ENCODE assay signal across 10 mouse cellular contexts in the genomic region with DNA sequence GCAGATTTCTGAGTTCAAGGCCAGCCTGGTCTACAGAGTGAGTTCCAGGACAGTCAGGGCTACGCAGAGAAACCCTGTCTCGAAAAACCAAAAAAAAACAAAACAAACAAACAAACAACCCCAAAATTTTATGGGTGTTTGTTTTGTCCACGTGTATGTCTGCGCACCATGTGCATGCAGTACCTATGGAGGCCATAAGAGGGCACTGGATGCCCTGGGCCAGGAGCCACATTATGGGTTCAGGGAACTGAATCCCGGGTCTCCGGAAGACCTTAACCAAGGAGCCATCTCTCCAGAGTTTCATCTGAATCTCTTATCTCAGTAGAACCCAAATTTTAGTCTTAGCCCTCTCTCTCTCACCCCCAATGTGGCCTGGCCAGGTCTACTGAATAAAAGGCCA. TPM values are rescaled to one million over a fixed set of nuclear protein-coding genes. Genes with fewer than 3 reads are reported as not detected.
DNase-seq lines count a peak whose midpoint lies in the region; ATAC-seq and TF ChIP-seq lines count a peak whose summit lies in the region.
"Had no signal": no experiment of that assay in that cellular context is flagged by ENCODE, and none has a peak within 500 bp of the region (broad histone marks: within the 10 kb centered on the region; RNA-seq: fewer than 3 reads in every experiment).

No protein-coding gene starts in this region.

- no peak overlapping the region for H3K4me2 ChIP-seq in kidney, embryonic 15.5 days
- 0 out of 2 replicates have a peak overlapping the region, but pooled peaks have one; percentile 19 for H3K4me2 ChIP-seq in liver, embryonic 16.5 days (ENCODE audit: low read depth, low read length)
- no peak overlapping the region for H3K4me2 ChIP-seq in forebrain, embryonic 12.5 days
- no peak overlapping the region for H3K4me2 ChIP-seq in midbrain, embryonic 11.5 days

- 85% methylated on average over 6 of the region's 6 CpGs for WGBS in kidney, embryonic 15.5 days
- WGBS in liver, embryonic 16.5 days (ENCODE audit: insufficient replicate concordance), result 65% methylated on average over 6 of the region's 6 CpGs
- WGBS in forebrain, embryonic 12.5 days, result 84% methylated on average over 6 of the region's 6 CpGs
- WGBS in midbrain, embryonic 11.5 days, result 79% methylated on average over 6 of the region's 6 CpGs

- no peak overlapping the region for H3K4me3 ChIP-seq in kidney, embryonic 15.5 days (replicated peaks)
- no peak overlapping the region for H3K4me3 ChIP-seq in E14TG2a.4 (replicated peaks; ENCODE audit: low read length)
- no peak overlapping the region for H3K4me3 ChIP-seq in bone marrow macrophage, adult 2 months (ENCODE audit: insufficient read depth, low read length)
- H3K4me3 ChIP-seq in liver, embryonic 16.5 days (ENCODE audit: low read depth, low read length), result no peak overlapping the region
- no peak overlapping the region for H3K4me3 ChIP-seq in forebrain, embryonic 12.5 days (replicated peaks)
- no peak overlapping the region for H3K4me3 ChIP-seq in midbrain, embryonic 11.5 days (ENCODE audit: low read depth, low read length)

- no peaks in the 10 kb centered on the region for H3K4me1 ChIP-seq in kidney, embryonic 15.5 days
- H3K4me1 ChIP-seq in E14TG2a.4 (replicated peaks; ENCODE audit: low read depth, low read length), result peaks cover 53% of the 10 kb centered on the region
- no peaks in the 10 kb centered on the region for H3K4me1 ChIP-seq in bone marrow macrophage, adult 2 months (ENCODE audit: control insufficient read depth, insufficient read depth, low read length)
- H3K4me1 ChIP-seq in liver, embryonic 16.5 days (ENCODE audit: control insufficient read depth, low read depth, low read length), result peaks cover 16% of the 10 kb centered on the region
- no peaks in the 10 kb centered on the region for H3K4me1 ChIP-seq in forebrain, embryonic 12.5 days
- no peaks in the 10 kb centered on the region for H3K4me1 ChIP-seq in midbrain, embryonic 11.5 days (ENCODE audit: control insufficient read depth, insufficient read depth, low read length)

- TF ChIP-seq CTCF in E14TG2a.4 (conservative IDR thresholded peaks at IDR 0.05; ENCODE audit: low read length), result peak; percentile 92
- TF ChIP-seq CTCF in bone marrow macrophage, adult 2 months (IDR thresholded peaks at IDR 0.05; ENCODE audit: low read depth, low read length), result peak; percentile 55

- peak; percentile 20 for DNase-seq in kidney, postnatal 10 days
- no peak for DNase-seq in midbrain, embryonic 11.5 days (ENCODE audit: low spot score, missing footprints)
- DNase-seq in right cerebral cortex, postnatal 14 days, result no peak
- DNase-seq: heart, postnatal 14 days; layer of hippocampus, adult 9-11 months had no signal

- H3K27ac ChIP-seq in kidney, embryonic 15.5 days, result no peak overlapping the region
- H3K27ac ChIP-seq in bone marrow macrophage, adult 2 months (ENCODE audit: insufficient read depth, low read depth, low read length), result no peak overlapping the region
- H3K27ac ChIP-seq in liver, embryonic 16.5 days (ENCODE audit: low read length), result no peak overlapping the region
- H3K27ac ChIP-seq in forebrain, embryonic 12.5 days, result no peak overlapping the region
- no peak overlapping the region for H3K27ac ChIP-seq in midbrain, embryonic 11.5 days (ENCODE audit: low read depth, low read length)

- no peaks in the 10 kb centered on the region for H3K36me3 ChIP-seq in kidney, embryonic 15.5 days
- H3K36me3 ChIP-seq in E14TG2a.4 (ENCODE audit: insufficient read depth, low read length), result no peaks in the 10 kb centered on the region
- H3K36me3 ChIP-seq in liver, embryonic 16.5 days (ENCODE audit: control insufficient read depth, insufficient read depth), result no peaks in the 10 kb centered on the region
- H3K36me3 ChIP-seq in forebrain, embryonic 12.5 days (replicated peaks), result no peaks in the 10 kb centered on the region
- no peaks in the 10 kb centered on the region for H3K36me3 ChIP-seq in midbrain, embryonic 11.5 days (ENCODE audit: control insufficient read depth, insufficient read depth, low read length)

- H3K9me3 ChIP-seq in kidney, embryonic 15.5 days (replicated peaks), result peaks cover 5% of the 10 kb centered on the region; the same call in 1 of the 2 replicates
- peaks cover 27% of the 10 kb centered on the region for H3K9me3 ChIP-seq in E14TG2a.4 (ENCODE audit: low read length)
- H3K9me3 ChIP-seq in liver, embryonic 16.5 days (replicated peaks; ENCODE audit: control insufficient read depth, low read length), result no peaks in the 10 kb centered on the region; the same call in 1 of the 2 replicates
- H3K9me3 ChIP-seq in forebrain, embryonic 12.5 days, result no peaks in the 10 kb centered on the region
- no peaks in the 10 kb centered on the region for H3K9me3 ChIP-seq in midbrain, embryonic 11.5 days (ENCODE audit: control insufficient read depth, low read length)

- TF ChIP-seq POLR2A in bone marrow macrophage, adult 2 months (IDR thresholded peaks at IDR 0.05; ENCODE audit: borderline replicate concordance, low read depth, low read length), result no peak

- no peaks in the 10 kb centered on the region for H3K27me3 ChIP-seq in kidney, embryonic 15.5 days
- H3K27me3 ChIP-seq in E14TG2a.4 (ENCODE audit: insufficient read depth, low read length), result no peaks in the 10 kb centered on the region
- H3K27me3 ChIP-seq in liver, embryonic 16.5 days (ENCODE audit: control insufficient read depth, insufficient read depth, low read depth, low read length), result no peaks in the 10 kb centered on the region
- H3K27me3 ChIP-seq in forebrain, embryonic 12.5 days, result no peaks in the 10 kb centered on the region
- no peaks in the 10 kb centered on the region for H3K27me3 ChIP-seq in midbrain, embryonic 11.5 days (ENCODE audit: control insufficient read depth, insufficient read depth, low read length)

- no peak overlapping the region for H3K9ac ChIP-seq in kidney, embryonic 15.5 days
- no peak overlapping the region for H3K9ac ChIP-seq in liver, embryonic 16.5 days (ENCODE audit: low read depth, low read length)
- no peak overlapping the region for H3K9ac ChIP-seq in forebrain, embryonic 12.5 days
- no peak overlapping the region for H3K9ac ChIP-seq in midbrain, embryonic 11.5 days (ENCODE audit: low read length)

- no peak for ATAC-seq in kidney, embryonic 15.5 days (replicated peaks; ENCODE audit: low FRiP score)
- ATAC-seq in liver, embryonic 16.5 days (ENCODE audit: low read depth), result no peak
- no peak for ATAC-seq in forebrain, embryonic 12.5 days (ENCODE audit: low FRiP score)
- ATAC-seq in midbrain, embryonic 11.5 days (ENCODE audit: low FRiP score), result no peak

RNA-seq across cellular contexts. Expression of a gene that starts 14.7 kb away (rescaled TPM):
- 35.3 and 37.2 TPM in 2 replicates for polyA plus RNA-seq in kidney, embryonic 15.5 days (2015; fragmentation: Nextera tagmentation; extraction: Ambion mirVana)
- polyA plus RNA-seq in bone marrow macrophage, adult 2 months (2012; ENCODE audit: insufficient read depth, insufficient read length, missing spikeins), result 13.9 and 18.8 TPM in 2 replicates
- polyA plus RNA-seq in liver, embryonic 16.5 days (2015; fragmentation: Nextera tagmentation; extraction: Ambion mirVana), result 27.2 and 27.8 TPM in 2 replicates
- polyA plus RNA-seq in forebrain, embryonic 12.5 days (2016; fragmentation: Nextera tagmentation; extraction: Ambion mirVana), result 40.6 and 40.9 TPM in 2 replicates
- 22.9 and 24.6 TPM in 2 replicates for polyA plus RNA-seq in midbrain, embryonic 11.5 days (2014; fragmentation: Nextera tagmentation; extraction: Ambion mirVana)
